Mouse (Mus musculus): ENCODE results near the gene Pmm2.

Pmm2 gene

DNA sequence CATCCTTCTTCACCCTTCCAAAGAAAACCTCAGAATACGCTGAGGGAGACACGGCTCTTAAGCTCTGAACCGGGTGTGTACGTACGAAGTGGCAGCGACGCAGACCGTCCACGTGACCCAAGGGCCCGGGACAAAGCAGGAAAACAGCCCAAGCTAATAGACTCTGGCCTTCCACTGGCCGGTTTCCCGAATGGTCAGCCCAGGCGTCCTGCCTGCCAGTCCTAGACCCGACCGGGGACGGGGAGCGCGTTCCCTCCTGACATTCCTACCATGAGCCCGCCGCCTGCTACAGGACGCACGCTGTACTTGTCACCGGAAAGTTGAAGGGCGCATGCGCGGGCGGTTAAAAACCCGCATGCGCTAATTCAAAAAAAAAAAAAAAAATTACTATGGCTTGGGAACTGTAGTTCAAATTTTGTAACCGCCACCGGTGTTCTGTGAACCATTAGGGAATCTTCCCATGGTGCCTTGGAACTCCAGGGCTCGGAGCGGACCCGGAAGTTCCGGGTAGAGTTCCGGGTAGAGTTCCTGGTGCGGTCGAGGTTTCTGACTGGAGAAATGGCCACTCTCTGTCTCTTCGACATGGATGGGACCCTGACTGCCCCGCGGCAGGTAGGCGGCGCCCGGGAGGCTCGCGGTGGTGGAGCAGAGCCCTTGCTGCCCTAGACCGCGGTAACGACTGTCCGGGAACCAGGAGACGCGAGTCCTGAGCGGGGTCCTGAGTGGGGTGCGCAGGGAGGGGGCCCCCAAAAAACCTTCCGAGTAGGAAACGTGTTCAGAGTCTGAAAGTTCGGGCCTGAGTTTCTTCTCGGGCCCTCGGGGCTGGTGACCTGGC, at the start of gene Pmm2, which contains the start of gene Tmem186:
Gene Pmm2 (plus strand): TSS at position 458 of the 835 bp plus-strand sequence.
Gene Tmem186 (minus strand): TSS at position 496 of the 835 bp plus-strand sequence.
- DNase-seq (ENCODE audit: low spot score in 2 of 2): peak; percentile 64 to 70

DNA sequence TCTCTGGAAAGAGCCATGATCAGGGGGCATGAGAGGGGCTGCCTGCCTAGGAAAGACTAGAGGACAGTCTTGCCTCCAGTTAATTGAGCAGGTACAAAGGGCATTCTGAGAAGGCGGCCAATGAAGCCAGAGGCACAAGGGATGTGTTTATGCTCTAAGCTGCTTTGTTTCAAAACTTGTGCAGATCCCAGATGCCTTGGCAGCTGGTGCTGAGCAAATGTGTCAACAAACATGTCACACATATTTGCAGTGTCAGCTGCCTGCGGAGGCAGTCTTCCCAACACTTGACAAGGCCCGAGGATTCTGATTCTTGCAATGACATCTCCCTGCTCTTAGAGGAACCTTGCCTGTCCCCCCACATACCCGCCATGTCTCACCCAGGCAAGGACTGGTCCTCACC, 42.1 kb upstream of the Pmm2 start:
- DNase-seq (ENCODE audit: low spot score in 2 of 2): no peak

DNA sequence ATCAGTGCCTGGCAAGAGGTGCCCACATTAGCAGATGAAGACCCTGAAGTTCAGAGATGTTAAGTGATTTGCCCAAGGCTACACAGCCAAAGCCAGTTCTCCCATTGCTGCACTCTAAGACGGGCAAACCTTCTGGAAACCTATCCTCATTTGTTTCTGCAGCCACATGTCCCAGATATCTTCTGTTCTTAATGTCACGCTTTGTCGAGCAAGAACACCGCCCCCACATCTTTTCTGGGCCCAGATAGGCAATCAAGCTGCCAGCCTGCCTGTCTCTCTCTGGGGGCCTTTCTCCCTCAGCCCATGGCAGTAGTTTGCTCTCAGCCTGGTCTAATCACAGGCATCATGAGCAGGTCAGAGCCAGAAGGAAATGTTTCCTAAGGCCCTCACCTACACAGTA, 41.1 kb upstream of the Pmm2 start:
- DNase-seq (ENCODE audit: low spot score in 2 of 2): no peak

DNA sequence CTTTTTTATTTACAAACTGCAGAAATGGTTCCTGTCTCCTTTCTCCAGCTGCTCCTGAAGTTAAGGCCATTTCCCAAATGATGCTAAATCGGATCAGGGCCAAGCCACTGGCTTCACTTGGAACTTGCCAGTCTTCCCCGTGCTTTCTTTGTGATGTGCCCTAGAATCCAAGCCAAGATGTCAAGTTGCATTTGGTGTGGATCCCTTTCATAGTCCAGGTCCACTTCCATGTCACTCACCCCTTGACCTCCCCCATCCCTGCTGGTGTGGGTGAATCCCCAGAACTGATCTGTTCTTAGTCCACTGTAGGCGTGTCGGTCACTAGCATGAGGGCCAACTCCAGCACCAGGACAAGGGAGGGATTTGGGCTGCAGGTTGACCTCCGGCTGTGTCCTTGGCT, 40.0 kb upstream of the Pmm2 start:
- DNase-seq (ENCODE audit: low spot score in 2 of 2): no peak

DNA sequence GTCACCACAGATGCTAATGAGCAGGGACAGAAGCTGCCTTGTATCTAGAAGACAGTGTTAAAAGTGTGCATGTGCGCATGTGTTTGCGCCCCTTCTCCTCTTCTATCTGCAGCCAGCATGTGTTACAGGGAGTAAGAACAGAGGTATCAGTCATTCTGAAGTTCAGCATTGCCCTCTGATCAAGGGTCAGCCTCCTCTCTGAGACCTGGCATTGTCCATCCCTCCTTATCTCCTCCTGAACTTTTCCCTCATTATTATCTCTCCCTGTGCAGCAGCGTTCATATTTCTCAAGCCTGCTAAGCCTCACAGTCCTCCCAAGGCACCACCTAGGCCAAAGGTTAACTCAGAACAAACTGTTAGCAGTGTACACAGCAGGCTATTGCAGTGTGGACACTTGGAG, 33.7 kb upstream of the Pmm2 start:
- no peak for DNase-seq (ENCODE audit: low spot score in 2 of 2)

DNA sequence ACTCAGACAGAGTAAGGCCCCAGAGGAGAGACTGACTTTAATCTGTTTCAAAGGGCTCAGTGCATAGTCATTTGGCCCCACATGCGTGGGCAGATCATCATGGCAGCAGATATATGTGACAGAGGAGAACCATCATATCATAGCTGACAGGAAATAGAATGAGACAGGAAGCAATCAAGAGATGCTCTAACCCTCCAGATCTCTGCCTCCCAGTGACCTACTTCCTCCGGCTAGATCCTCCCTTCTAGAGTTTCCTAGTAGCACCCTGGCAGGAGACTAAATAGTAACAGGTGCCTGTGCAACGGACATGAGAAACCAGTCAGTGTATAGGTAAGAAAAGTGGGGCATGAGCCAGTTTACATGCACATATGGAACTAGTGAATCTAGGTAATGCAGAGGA, 27.1 kb upstream of the Pmm2 start:
- no peak for DNase-seq (ENCODE audit: low spot score in 2 of 2)

DNA sequence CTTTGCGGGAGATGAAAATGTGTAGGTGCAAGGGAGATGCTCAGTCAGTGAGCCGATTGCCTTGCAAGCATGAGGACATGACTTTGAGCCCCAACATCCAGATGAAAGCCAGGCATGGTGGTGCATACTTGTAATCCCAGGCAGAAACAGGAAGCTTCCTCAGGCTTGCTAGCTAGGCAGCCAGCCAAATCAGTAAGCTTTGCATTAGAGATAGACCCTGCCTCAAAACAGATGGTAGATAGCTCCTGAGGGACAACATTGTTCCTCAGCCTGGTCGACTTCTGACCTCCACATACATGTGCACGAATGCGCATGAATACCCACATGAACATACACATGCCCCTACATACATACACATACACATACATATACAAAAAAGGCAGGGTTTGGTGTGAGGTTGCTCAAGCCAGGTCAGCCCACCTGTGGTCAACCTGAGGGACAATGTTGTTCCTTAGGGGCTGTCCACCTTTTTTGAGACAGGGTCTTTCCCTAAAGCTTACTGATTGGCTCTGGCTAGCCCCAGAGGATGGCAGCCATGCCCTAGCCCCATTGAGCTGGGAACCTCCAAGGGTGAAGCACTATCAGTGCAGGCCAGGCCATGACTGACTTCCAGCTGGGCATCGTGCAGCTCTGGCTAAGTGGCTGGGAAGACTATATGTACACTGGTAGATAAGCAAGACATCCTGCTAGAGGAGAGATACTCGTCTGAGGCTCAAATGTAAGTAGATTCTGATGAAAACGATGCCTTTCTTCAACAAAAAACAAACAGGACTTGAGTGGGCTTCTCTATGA, 25.1 kb upstream of the Pmm2 start:
- DNase-seq (ENCODE audit: low spot score in 2 of 2): peak; percentile 24 to 45

DNA sequence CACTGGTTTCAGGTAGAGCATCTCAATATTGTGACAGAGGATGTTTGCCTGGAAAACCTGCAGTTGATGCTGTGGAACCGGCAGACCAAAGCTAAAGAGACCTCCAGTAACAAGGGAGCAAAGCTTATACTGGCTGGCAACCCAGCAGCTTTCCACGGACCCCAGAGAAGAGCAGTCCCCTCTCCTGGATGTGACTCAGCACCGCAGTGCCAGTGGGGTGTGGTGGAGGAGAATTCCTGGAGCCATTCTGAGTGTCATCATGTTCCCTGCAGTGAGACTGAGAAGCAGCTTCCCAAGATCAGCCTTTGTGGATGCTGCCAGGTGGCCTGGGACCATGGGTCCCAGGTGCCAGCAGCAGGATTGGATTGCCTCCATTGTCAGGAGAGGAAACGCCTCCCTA, 24.4 kb upstream of the Pmm2 start:
- DNase-seq (ENCODE audit: low spot score in 2 of 2): no peak

DNA sequence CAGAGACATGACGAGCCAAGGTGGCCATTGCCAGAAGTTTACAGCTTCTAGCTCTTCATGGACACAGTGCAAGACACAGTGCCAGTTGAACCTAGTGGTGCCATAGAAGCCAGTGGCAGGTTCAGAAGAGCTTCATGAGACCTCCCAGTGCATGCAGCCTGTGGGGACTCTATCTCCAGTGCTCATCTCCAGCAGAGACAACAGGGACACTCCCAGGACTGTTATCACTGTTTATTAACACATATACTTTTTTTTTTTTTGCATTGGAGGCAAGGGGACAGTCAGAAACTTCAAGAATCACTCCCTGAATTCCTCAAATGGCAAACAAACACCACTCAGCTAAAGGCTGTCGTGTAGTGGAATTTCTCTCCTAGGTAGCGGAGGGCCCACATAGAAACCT, 24.0 kb upstream of the Pmm2 start:
- no peak for DNase-seq (ENCODE audit: low spot score in 2 of 2)

DNA sequence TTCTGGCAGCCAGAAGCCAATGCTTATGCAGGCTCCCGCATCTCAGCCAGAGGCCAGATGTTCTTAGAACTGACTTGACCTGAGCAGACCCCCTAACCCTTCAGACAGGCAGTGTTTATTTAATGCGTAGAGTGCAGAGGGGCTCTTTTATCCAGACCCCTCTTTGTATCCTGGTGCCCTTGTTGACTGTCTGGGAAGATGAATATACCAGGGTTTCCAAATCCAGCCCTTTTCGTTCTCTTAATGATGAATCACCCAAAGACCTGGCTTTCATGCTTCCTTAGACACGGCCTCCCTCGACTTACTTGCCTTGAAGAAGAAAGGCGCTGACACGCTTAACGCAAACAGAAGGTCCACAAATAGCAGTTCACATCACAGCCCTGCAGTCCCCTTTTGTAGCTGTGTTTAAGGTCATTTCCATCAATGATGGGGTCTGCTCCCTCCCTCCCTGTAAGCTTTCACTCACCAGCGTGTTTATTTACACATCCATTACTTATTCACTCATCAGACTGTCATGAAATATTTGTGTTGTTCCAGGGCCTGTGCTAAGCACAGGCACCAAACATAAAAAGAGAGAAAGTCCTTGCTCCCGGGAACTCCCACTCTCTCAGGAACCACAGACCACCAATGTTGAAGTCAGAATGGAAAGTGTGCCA, 17.7 kb upstream of the Pmm2 start:
- no peak for DNase-seq (ENCODE audit: low spot score in 2 of 2)

DNA sequence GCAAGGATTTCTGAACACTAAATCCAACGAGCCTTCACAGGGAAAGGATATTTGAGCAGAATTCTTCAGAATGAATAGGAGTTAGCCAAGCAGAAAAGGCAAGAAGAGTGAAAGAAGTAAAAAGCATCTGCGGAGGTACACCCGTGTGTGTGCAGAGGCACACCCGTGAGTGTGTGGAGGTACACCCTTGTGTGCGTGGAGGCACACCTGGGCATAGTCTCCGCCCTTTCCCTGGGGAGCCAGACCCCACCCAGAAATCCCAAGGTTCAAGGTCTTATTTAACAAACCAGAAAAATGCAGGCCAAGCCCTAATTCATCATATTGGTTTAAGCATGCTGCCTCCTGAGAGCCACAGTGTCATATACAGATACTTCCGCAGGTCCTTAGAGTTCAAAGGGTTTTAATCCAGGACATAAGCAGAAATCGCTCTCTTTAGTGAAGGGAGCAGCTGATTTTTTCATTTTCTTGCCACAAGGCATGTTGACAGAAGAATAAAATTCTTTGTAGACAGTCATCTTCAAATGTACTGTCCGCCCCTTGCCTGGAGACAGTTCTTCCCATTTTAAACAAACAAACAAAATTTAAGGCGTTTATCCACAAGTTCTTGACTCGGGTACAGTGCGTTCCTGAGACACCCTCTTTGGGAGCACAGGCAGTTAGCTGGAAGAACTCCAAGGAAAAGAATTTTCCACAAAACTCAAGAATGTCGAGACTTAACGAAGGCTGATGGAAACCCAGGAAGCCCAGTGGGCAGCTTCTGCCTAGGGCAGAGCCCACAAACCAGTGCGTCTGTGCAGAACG, 17.0 kb upstream of the Pmm2 start:
- no peak for DNase-seq (ENCODE audit: low spot score in 2 of 2)

DNA sequence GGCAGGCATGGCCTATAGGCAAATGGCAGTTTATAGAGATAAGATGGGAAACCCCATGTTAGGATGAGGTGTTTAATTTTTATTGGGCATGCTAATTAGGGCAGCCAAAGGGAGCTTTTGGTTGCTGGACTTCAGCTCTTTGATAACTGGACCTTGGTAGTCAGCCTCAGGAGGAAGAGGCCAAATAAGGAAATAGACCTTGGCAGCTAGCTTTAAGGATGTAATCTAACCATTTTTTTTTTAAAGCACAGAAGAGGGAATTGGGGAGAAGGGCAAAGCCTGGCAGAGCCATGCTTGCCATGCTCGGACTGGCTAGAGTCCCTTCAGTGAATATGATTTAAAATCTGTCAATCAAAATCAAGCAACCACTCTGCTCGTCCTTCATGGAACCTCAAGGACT, 7.1 kb upstream of the Pmm2 start:
- no peak for DNase-seq (ENCODE audit: low spot score in 2 of 2)

DNA sequence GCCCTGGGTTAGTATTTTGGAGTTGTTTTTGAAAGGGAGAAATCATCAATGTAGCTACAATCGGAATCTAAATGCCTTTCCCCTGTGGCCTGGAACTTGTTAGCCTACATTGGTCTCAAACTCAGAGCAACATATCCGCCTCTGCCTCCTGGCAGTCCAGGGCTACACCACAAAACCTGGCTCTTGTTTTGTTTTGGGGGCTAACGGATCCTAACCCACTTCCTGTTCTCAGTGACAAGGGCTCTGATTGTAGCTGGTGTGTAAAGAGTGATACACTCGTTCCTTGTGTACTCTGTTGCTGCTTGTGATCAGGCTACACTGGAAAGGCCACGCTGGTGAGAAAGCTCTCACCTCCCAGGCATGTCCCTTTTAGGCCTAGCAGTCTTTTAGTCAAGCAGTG, 6.0 kb upstream of the Pmm2 start:
- no peak for DNase-seq (ENCODE audit: low spot score in 2 of 2)

DNA sequence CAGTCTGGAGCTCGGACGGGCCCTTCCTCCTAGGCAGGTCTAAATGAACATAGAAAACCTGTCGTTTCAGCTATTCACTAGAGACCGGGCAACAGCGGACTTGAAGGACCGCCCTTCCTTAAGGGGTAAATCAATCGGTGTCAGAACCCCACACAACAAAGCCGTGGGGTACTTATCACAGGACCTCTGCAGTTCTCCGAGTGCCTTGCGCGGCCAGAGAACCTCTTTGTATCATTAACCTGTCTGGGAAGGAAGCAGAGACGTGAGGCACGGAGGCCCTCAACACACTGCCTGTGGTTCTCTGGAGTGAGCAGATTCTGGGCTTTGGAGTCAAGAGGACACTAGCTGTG, 632 bp upstream of the Pmm2 start:
- DNase-seq (ENCODE audit: low spot score in 2 of 2): no peak

DNA sequence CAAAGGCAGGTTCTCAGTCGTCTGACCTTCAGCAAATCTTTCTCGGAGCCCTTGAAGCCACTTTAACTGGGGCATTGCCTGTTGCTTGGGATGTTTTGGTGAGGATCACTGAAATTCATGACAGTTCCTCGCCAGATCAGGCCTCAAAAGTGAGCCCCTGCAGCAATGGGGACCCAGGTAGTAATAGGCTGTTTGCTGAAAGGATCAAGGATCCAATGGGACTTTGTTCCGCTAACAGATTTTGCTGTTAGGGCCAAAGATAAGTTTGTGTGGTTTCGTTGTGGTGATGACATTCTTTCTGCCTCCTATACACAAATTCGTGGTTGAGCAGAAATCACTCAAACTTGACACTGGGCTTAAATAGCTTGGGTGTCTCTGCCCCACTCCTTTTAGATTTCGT, 657 bp downstream of the Pmm2 start:
- no peak for DNase-seq (ENCODE audit: low spot score in 2 of 2)

DNA sequence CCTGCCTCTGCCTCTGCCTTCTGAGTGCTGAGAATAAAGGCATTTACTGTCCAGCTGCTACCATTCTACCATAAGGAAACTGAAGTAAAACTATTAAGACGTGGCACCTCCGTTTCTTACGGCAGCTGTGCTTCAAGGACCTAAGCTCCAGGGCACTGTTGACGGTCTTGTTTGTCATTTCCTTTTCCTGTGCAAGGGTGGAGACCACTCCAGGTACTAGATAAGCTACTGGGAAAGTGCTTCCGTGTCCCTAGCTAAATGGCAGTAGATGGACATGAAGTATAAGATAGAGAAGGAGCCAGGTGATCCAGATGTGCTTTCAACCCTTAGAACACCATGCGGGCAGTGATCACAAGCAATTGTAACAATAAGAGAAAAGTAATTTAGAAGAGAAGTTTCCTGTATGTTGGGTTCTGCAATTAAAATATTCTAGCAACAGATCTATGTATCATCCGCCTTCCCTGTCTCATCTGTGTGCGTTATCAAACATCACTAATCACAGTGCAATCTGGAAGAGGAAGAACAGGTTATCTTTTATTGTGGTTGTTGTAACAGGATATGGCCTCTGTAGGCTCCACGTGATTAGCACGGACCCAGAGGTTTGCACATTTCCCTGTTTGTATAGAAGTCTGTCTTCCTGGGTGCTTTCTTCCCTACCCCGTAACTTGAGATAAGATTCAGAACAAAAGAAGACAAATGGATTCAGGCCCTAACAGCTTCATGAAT, 2.2 kb downstream of the Pmm2 start:
- DNase-seq (ENCODE audit: low spot score in 2 of 2): no peak

DNA sequence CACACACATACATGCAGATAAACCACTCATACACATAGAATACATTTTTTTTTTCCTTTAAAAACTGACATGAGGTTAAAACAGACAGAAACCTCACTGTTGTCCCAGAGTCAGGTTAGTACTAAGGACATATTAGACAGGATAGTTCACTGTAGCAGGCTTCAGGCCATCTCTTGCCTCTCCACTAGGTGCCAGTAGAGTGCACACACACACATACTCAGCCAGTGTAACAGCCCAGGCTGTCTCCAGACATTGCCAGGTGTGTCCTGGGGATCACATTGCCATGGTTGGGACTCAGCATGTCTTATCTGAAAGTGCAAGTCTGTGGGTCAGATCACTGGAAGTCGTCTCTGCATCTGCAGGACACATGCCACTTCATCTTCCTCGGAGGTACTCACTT, 6.4 kb downstream of the Pmm2 start:
- peak in 1 of 2 experiments; percentile 37 for DNase-seq (ENCODE audit: low spot score in 2 of 2)

DNA sequence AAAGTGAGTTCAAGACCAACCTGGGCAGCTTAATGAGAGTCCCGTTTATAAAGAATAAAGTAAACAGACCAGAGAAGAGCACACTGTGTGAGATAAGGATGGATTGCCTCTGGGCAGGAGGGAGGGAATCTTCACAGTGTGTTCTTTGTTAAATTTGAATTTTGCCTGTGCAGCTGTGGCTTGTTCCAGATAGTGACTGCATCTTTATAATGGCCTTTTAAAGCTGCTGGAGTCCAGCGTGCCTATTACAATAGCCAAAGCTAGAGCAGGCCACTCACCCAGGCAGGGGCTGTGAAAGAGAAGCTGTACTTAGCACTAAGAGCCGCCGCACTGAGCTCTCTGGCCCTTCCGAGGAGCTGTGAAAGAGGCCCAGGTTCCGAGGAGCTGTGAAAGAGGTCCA, 8.1 kb downstream of the Pmm2 start:
- DNase-seq (ENCODE audit: low spot score in 2 of 2): no peak

DNA sequence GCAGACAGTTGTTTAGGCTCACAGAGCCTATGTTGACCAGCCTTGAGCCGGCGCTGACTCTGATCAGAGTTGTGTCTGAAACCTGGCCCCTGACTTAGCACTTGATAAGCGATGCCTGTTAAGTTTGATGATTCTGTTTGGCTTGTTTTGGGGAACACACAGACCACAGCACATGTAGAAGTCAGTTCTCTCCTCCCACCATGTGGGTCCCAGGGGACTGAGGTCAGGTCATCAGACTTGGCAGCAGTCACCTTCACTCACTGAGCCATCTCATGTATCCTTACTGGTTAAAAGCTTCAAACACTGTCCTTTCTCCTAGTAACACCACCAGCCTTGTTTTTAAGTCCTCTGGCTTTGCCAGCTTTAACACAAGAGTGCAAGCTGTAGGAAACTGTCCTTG, 12.5 kb downstream of the Pmm2 start:
- DNase-seq (ENCODE audit: low spot score in 2 of 2): no peak

DNA sequence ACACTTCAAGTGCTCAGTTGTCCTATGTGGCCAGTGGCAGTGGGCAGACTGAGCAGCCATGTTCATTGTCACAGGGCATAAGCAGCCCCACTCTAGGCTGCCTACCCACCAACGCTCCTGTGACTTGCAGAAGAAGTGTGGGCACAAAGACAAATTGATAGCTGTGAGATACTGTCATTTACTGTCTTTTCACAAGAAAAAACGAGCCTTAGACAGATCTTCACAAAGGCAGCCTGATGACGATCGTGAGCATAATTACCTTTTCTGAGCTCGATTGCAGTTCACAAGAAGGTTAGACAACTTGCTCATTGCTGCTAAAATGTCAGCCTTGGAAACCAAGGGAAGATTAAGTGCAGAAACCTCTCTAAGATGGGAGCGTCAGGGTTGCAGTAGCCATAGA, 17.6 kb downstream of the Pmm2 start:
- no peak for DNase-seq (ENCODE audit: low spot score in 2 of 2)

DNA sequence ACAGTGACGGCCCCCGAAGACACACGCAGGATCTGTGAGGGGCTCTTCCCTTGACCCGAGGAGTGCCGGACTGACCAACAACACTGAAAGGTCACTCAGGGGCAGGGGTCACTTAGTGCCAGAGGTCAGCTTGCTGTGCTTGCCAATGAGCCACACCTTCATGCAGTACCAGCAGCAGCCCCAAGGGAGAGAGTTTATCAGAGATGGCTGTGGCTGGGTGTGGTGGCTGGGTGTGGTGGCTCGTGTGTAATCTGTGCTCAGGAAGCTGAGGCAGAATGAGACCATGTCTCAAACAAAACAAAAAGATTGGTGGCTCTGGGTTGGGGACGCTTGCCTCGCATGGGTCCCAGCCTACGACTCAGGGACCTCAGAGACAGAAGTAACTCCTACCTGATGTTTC, 18.1 kb downstream of the Pmm2 start:
- DNase-seq (ENCODE audit: low spot score in 2 of 2): no peak
